Mouse (Mus musculus) E14TG2a.4 (cell line): ENCODE results near the gene Exoc6b.

Experiments
- CTCF ChIP-seq: conservative IDR thresholded peaks from 2 replicates; pipeline ENCODE4 v1.5.1; 2014; ENCODE audit warnings: low read length
- POU5F1 ChIP-seq: IDR thresholded peaks from 2 replicates; pipeline ENCODE4 v1.6.1; 2014; ENCODE audit warnings: low read length, borderline replicate concordance

- TF ChIP-seq CTCF: no peak
- TF ChIP-seq POU5F1: no peak
Measured at GRCm38 (mm10) chr6:84961763-84962162, 107.5 kb downstream of the Exoc6b start.
